Mouse (Mus musculus): Measurements from ENCODE around the gene Gm9803. TPM values are rescaled to one million over a fixed set of nuclear protein-coding genes. Genes with fewer than 3 reads are reported as not detected.
A peak's percentile ranks its signal among the peaks of the same experiment; 100 is the strongest.

Gene Gm9803
- polyA plus RNA-seq, 1 experiment from 2014 or later = 14.3 TPM

DNA sequence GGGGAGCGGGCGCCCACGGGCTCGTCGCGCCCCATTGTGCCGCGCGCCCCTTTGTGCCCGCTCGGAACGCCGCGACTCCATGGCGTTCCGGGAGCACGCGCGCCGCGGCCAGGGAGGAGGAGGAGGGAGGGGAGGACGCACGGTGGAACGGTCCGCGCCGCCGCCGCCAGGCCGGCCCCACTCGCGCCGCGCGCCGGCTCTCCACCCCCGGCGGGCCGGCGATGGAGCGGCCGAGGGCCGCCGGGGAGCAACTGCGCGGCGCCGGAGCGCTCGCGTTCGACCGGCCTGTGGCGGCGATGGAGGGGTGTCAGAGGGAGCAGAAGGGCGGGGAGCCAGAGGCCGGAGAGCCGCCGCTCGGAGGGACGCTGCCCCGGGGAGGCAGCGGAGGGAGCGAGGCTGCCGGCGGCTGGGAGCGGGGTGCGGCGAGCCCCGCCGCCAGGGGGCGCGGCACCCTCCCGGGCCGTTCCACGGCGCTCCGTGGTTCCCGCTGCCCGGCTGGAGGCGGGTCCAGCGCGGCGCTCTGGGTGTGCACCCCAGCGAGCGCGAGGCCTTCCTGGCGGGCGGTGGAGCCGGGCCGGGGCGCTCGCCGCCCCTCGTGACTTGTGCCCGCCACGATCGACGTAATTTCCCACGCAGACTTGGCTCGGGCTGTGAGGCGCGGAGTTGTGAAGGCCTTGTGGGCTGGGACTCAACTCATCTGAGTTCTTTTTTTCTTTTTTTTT lies 44.3 kb upstream of the Gm9803 start:
- Histone ChIP-seq H3K9me3 (ENCODE audit: control insufficient read depth, low read length) (no peaks in the 10 kb centered on the region), H3K4me3 (ENCODE audit: low read depth, low read length) (peak overlapping the region; percentile 82), H3K36me3 (ENCODE audit: control insufficient read depth, insufficient read depth, low read length) (no peaks in the 10 kb centered on the region), H3K4me2 (replicated peaks; ENCODE audit: low read depth) (peak overlapping the region; percentile 100), H3K4me1 (replicated peaks; ENCODE audit: control insufficient read depth, insufficient read depth) (no peaks in the 10 kb centered on the region), H3K9ac (ENCODE audit: low read length) (peak overlapping the region; percentile 88), H3K27ac (replicated peaks) (peak overlapping the region; percentile 96), H3K27me3 (ENCODE audit: control insufficient read depth, insufficient read depth, low read length) (no peaks in the 10 kb centered on the region)
- TF ChIP-seq EP300 (optimal IDR thresholded peaks at IDR 0.05) (no peak), CTCF (IDR thresholded peaks at IDR 0.05; ENCODE audit: low read depth) (peak; percentile 64)
- under 1% methylated on average over 54 of the region's 103 CpGs for WGBS
- DNase-seq (ENCODE audit: low spot score) (peak; percentile 91), ATAC-seq (ENCODE audit: low FRiP score, low TSS enrichment) (peak; percentile 92)

DNA sequence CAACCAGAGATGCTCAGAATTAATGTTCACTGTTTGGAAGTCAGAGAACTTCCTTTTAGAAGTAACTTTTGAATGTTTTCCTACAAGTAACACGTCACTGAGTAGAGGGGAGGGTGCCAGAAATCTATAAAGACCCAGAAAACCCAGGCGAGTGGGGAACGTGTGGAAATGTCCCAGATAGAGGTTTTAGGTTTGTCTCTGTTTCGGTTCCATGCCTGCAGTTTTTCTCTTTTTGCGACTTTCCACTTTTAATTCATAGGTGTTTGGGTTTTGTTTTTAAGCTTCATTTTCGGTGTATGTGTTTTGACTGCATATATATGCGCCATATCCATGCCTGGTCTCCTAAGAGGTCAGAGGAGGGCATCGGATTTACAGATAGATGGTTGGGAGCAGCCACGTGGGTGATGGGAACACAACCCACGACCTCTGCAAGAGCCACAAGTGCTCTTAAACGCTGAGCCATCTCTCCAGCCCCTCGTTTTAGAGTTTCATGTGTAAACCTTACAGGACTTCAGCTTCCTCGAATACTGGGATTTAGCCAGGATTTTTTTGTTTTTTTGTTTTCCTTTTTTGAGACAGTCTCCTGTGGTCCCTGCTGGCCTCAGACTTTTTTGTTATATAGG lies 43.5 kb upstream of the Gm9803 start:
- Histone ChIP-seq H3K36me3 (ENCODE audit: control insufficient read depth, insufficient read depth, low read length) (no peaks in the 10 kb centered on the region), H3K9me3 (ENCODE audit: control insufficient read depth, low read length) (no peaks in the 10 kb centered on the region), H3K4me3 (ENCODE audit: low read depth, low read length) (peak overlapping the region; percentile 82), H3K27me3 (ENCODE audit: control insufficient read depth, insufficient read depth, low read length) (no peaks in the 10 kb centered on the region), H3K4me1 (replicated peaks; ENCODE audit: control insufficient read depth, insufficient read depth) (no peaks in the 10 kb centered on the region), H3K9ac (ENCODE audit: low read length) (peak overlapping the region; percentile 88), H3K4me2 (replicated peaks; ENCODE audit: low read depth) (peak overlapping the region; percentile 100), H3K27ac (replicated peaks) (peak overlapping the region; percentile 96)
- DNase-seq (ENCODE audit: low spot score) (no peak), ATAC-seq (ENCODE audit: low FRiP score, low TSS enrichment) (no peak)
- WGBS = 14% methylated on average over 13 of the region's 13 CpGs
- TF ChIP-seq EP300 (optimal IDR thresholded peaks at IDR 0.05) (no peak), CTCF (IDR thresholded peaks at IDR 0.05; ENCODE audit: low read depth) (no peak)

DNA sequence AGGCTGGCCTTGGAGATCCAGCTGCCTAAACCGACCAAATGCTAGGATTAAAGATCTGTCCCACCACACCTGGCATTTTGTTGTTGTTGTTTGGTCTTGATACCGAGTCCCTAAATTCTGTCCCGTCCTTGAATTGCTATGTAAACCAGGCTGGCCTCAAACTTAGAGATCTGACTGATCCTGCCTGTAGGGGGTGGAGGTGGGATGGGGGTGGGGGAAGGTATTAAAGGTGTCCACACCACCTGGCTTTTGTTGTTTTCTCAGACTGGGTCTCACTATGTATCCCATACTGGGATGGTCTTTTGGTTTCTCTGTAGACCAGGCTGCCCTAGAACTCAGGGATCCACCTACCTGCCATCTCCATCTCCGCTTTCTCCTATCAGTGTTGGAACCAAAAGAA lies 42.7 kb upstream of the Gm9803 start:
- DNase-seq (ENCODE audit: low spot score) = no peak
- Histone ChIP-seq H3K4me2 (replicated peaks; ENCODE audit: low read depth) (no peak overlapping the region), H3K27me3 (ENCODE audit: control insufficient read depth, insufficient read depth, low read length) (no peaks in the 10 kb centered on the region), H3K9ac (ENCODE audit: low read length) (no peak overlapping the region), H3K36me3 (ENCODE audit: control insufficient read depth, insufficient read depth, low read length) (no peaks in the 10 kb centered on the region), H3K4me1 (replicated peaks; ENCODE audit: control insufficient read depth, insufficient read depth) (no peaks in the 10 kb centered on the region), H3K27ac (replicated peaks) (no peak overlapping the region), H3K9me3 (ENCODE audit: control insufficient read depth, low read length) (no peaks in the 10 kb centered on the region), H3K4me3 (ENCODE audit: low read depth, low read length) (no peak overlapping the region)
- TF ChIP-seq CTCF (IDR thresholded peaks at IDR 0.05; ENCODE audit: low read depth) (no peak), EP300 (optimal IDR thresholded peaks at IDR 0.05) (no peak)
- WGBS = 49% methylated on average over 4 of the region's 4 CpGs
- ATAC-seq (ENCODE audit: low FRiP score, low TSS enrichment) = no peak

DNA sequence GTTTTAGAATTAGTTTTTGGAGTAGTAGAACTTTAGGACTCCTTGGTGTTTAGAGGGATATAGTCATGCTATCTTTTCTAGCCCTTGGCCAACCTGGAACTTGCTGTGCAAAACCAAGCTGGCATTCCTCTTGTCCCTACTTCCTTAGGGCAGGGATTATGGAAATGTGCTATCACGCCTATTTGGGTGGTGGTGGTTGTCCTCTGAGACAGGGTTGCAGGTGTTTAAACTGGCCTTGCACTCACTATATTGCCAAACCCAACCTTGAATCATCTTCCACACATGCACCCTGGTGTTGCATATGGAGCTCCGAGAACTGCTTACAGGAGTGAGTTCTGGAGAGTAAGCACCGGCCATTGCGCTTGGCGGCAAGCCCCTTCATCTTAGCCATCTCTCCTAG lies 41.9 kb upstream of the Gm9803 start:
- TF ChIP-seq CTCF (IDR thresholded peaks at IDR 0.05; ENCODE audit: low read depth) = no peak
- no peak for TF ChIP-seq EP300 (optimal IDR thresholded peaks at IDR 0.05)
- Histone ChIP-seq H3K27ac (replicated peaks) (no peak overlapping the region), H3K4me3 (ENCODE audit: low read depth, low read length) (no peak overlapping the region), H3K4me2 (replicated peaks; ENCODE audit: low read depth) (no peak overlapping the region), H3K27me3 (ENCODE audit: control insufficient read depth, insufficient read depth, low read length) (no peaks in the 10 kb centered on the region), H3K4me1 (replicated peaks; ENCODE audit: control insufficient read depth, insufficient read depth) (no peaks in the 10 kb centered on the region), H3K9me3 (ENCODE audit: control insufficient read depth, low read length) (no peaks in the 10 kb centered on the region), H3K9ac (ENCODE audit: low read length) (no peak overlapping the region), H3K36me3 (ENCODE audit: control insufficient read depth, insufficient read depth, low read length) (no peaks in the 10 kb centered on the region)
- no peak for ATAC-seq (ENCODE audit: low FRiP score, low TSS enrichment)
- DNase-seq (ENCODE audit: low spot score) = no peak
- 90% methylated on average over 5 of the region's 5 CpGs for WGBS

DNA sequence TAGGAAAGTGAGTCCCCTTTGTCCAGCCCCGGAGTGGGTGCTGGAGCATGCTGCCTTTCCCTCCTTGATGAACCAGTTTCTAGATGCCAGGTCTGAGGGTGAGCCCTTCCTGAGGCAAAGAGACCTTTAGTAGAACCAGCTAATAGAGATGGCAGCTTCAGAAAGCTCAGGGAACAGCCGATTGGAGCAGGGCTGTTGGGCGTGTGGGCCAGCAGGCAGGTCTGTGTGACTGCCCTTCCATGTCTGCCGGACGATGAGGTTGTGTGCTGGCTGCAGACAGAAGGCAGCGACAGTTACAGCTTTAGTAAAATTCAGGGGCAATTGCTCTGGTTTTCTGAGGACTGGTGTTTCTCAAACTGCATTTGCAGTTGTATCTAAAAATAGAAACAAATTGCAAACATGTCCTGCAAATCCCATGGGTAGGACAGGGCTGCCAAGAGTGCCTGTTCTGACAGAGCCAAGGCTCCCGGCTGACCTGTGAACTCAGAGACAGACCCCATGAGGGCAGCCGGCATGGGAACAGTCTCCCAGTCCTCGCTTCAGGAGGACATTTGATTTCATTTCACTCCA lies 40.4 kb upstream of the Gm9803 start:
- WGBS = 29% methylated on average over 9 of the region's 9 CpGs
- Histone ChIP-seq H3K4me3 (ENCODE audit: low read depth, low read length) (no peak overlapping the region), H3K9ac (ENCODE audit: low read length) (peak overlapping the region; percentile 35), H3K27ac (replicated peaks) (peak overlapping the region; percentile 59), H3K27me3 (ENCODE audit: control insufficient read depth, insufficient read depth, low read length) (no peaks in the 10 kb centered on the region), H3K4me2 (replicated peaks; ENCODE audit: low read depth) (no peak overlapping the region; the same call in 1 of the 2 replicates), H3K4me1 (replicated peaks; ENCODE audit: control insufficient read depth, insufficient read depth) (no peaks in the 10 kb centered on the region), H3K36me3 (ENCODE audit: control insufficient read depth, insufficient read depth, low read length) (no peaks in the 10 kb centered on the region), H3K9me3 (ENCODE audit: control insufficient read depth, low read length) (no peaks in the 10 kb centered on the region)
- ATAC-seq (ENCODE audit: low FRiP score, low TSS enrichment) (no peak), DNase-seq (ENCODE audit: low spot score) (no peak)
- no peak for TF ChIP-seq CTCF (IDR thresholded peaks at IDR 0.05; ENCODE audit: low read depth)
- TF ChIP-seq EP300 (optimal IDR thresholded peaks at IDR 0.05) = no peak

All from stomach, postnatal 0 days (tissue).